Mouse (Mus musculus) forebrain, embryonic 14.5 days (tissue): ENCODE results near the gene 1600012H06Rik. TPM values are rescaled to one million over a fixed set of nuclear protein-coding genes. Genes with fewer than 3 reads are reported as not detected.
"Not testable (repeated sequence)": the region's sequence is repeated elsewhere in the genome, so short reads cannot be mapped to it uniquely, and the experiment has no call there.

Experiments
- ATAC-seq: fragments of 200-750 bp; cut with Nextera tagmentation; 2 replicates; pipeline ENCODE4 v1.8.0; 2017; ENCODE audit warnings: mild to moderate bottlenecking, moderate library complexity
- DNase-seq: peaks from one replicate; pipeline ENCODE4 v3.0.0-alpha.2; 2015; ENCODE audit warnings: low spot score
- H3K27ac ChIP-seq: fragments of 300-500 bp; sonication (generic); 2 replicates; pipeline ENCODE4 v1.5.1; 2014; ENCODE audit warnings: low read depth, mild to moderate bottlenecking, control low read depth, low read length, moderate library complexity
- H3K27me3 ChIP-seq: fragments of 300-500 bp; sonication (generic); replicated peaks from 2 replicates; pipeline ENCODE4 v1.6.1; 2014; ENCODE audit warnings: low read length, control low read depth, mixed read lengths; ENCODE audit not compliant: control insufficient read depth, insufficient read depth
- H3K36me3 ChIP-seq: fragments of 300-500 bp; sonication (generic); 2 replicates; pipeline ENCODE4 v1.6.1; 2014; ENCODE audit warnings: low read length, control low read depth; ENCODE audit not compliant: control insufficient read depth, insufficient read depth
- H3K4me1 ChIP-seq: fragments of 300-500 bp; sonication (generic); 2 replicates; pipeline ENCODE4 v1.6.1; 2014; ENCODE audit warnings: antibody characterized with exemption, low read length, control low read depth; ENCODE audit not compliant: control insufficient read depth, insufficient read depth
- H3K4me2 ChIP-seq: fragments of 300-500 bp; sonication (generic); 2 replicates; pipeline ENCODE4 v1.6.1; 2014; ENCODE audit warnings: mild to moderate bottlenecking, control low read depth, low read length
- H3K4me3 ChIP-seq: fragments of 300-500 bp; sonication (generic); 2 replicates; pipeline ENCODE4 v1.5.1; 2014; ENCODE audit warnings: low read depth, low read length, control low read depth
- H3K9ac ChIP-seq: fragments of 300-500 bp; sonication (generic); 2 replicates; pipeline ENCODE4 v1.6.1; 2014; ENCODE audit warnings: mild to moderate bottlenecking, low read length, control low read depth, moderate library complexity
- H3K9me3 ChIP-seq: fragments of 300-500 bp; sonication (generic); replicated peaks from 2 replicates; pipeline ENCODE4 v1.6.1; 2016; ENCODE audit warnings: low read length, control low read depth, mixed read lengths; ENCODE audit not compliant: control insufficient read depth
- WGBS: fragments of 180-500 bp; shearing (Covaris S2); extraction: QIAGEN DNeasy Blood & Tissue Kit; methylation state at CpG from one replicate; pipeline ENCODE4 v1.1.7; 2014; 5-methylcytosine and 5-hydroxymethylcytosine counted together
- polyA plus RNA-seq: library from polyadenylated mRNA; unstranded; fragments of >200 nt; fragmentation: Nextera tagmentation; extraction: Ambion mirVana; gene quantifications from 2 replicates; pipeline ENCODE4 v1.2.1, GENCODE M21; 2014

Gene 1600012H06Rik
- polyA plus RNA-seq, 1 experiment from 2014 or later: 29.3 TPM

GRCm38 (mm10) chr17:14992522-14993138 lies 49.6 kb downstream of the 1600012H06Rik start:
- H3K36me3 ChIP-seq, DNase-seq, H3K4me1 ChIP-seq, H3K27me3 ChIP-seq, H3K4me2 ChIP-seq, H3K4me3 ChIP-seq, H3K9me3 ChIP-seq, H3K9ac ChIP-seq, H3K27ac ChIP-seq: not testable (repeated sequence)
- ATAC-seq: peak; percentile 78
- WGBS: no CpG with 5 or more reads among the region's 98 CpGs

- not testable (repeated sequence) for H3K36me3 ChIP-seq, H3K9me3 ChIP-seq, DNase-seq, H3K27ac ChIP-seq, H3K4me2 ChIP-seq, H3K9ac ChIP-seq, H3K27me3 ChIP-seq, H3K4me3 ChIP-seq, H3K4me1 ChIP-seq
- no CpG with 5 or more reads among the region's 47 CpGs for WGBS
- peak; percentile 95 for ATAC-seq
Measured at GRCm38 (mm10) chr17:14993139-14993832, 50.3 kb downstream of the 1600012H06Rik start.

- H3K9me3 ChIP-seq, H3K27ac ChIP-seq, H3K4me2 ChIP-seq, H3K27me3 ChIP-seq, H3K4me1 ChIP-seq, H3K4me3 ChIP-seq, ATAC-seq, DNase-seq, H3K36me3 ChIP-seq, H3K9ac ChIP-seq: not testable (repeated sequence)
- no CpG with 5 or more reads among the region's 5 CpGs for WGBS
Measured at GRCm38 (mm10) chr17:14994140-14994539, 51.2 kb downstream of the 1600012H06Rik start.

- not testable (repeated sequence) for H3K36me3 ChIP-seq, ATAC-seq
Measured at GRCm38 (mm10) chr17:15000047-15000446, 57.1 kb downstream of the 1600012H06Rik start.

GRCm38 (mm10) chr17:15009088-15009487 lies 66.1 kb downstream of the 1600012H06Rik start:
- not testable (repeated sequence) for H3K9me3 ChIP-seq, H3K4me3 ChIP-seq, H3K36me3 ChIP-seq, H3K4me2 ChIP-seq, H3K9ac ChIP-seq, ATAC-seq, H3K27ac ChIP-seq, H3K27me3 ChIP-seq, DNase-seq, H3K4me1 ChIP-seq
- no CpG with 5 or more reads among the region's 3 CpGs for WGBS

More at GRCm38 (mm10) chr17:15000047-15000446, 57.1 kb downstream of the 1600012H06Rik start:
- H3K9ac ChIP-seq, H3K27ac ChIP-seq, H3K4me3 ChIP-seq, DNase-seq, H3K9me3 ChIP-seq, H3K27me3 ChIP-seq, H3K4me1 ChIP-seq, H3K4me2 ChIP-seq: not testable (repeated sequence)
- no CpG with 5 or more reads among the region's 4 CpGs for WGBS

Other genes starting within 250 kb of the 1600012H06Rik start
- 1.4 and 2.0 TPM in 2 replicates for gene Thbs2, start 248.9 kb upstream of the 1600012H06Rik start, polyA plus RNA-seq
- 5.8 and 8.7 TPM in 2 replicates for gene Wdr27, start within 50 bp of the 1600012H06Rik start, polyA plus RNA-seq
- gene Phf10, start 18.1 kb downstream of the 1600012H06Rik start, polyA plus RNA-seq: 23.7 TPM in 2 replicates
- 5.0 and 8.2 TPM in 2 replicates for gene 9030025P20Rik, start 35.3 kb downstream of the 1600012H06Rik start, polyA plus RNA-seq
- 0.62 and 0.78 TPM in 2 replicates for gene Gm3417, start 35.6 kb downstream of the 1600012H06Rik start, polyA plus RNA-seq
- 6.7 and 7.0 TPM in 2 replicates for gene Gm3435, start 67.0 kb downstream of the 1600012H06Rik start, polyA plus RNA-seq
- gene Ermard, start 98.0 kb downstream of the 1600012H06Rik start, polyA plus RNA-seq: 54.7 and 67.5 TPM in 2 replicates
- 0.65 TPM in 1 of 2 replicates, not detected in the other for gene Tcte3, start 98.3 kb downstream of the 1600012H06Rik start, polyA plus RNA-seq
- 2.8 and 4.2 TPM in 2 replicates for gene Gm3448, start 98.4 kb downstream of the 1600012H06Rik start, polyA plus RNA-seq